Mouse (Mus musculus) testis, adult 2 months (tissue): ENCODE measurements around the gene Rnasek. TPM values are rescaled to one million over a fixed set of nuclear protein-coding genes. Genes with fewer than 3 reads are reported as not detected.
A peak's percentile ranks its signal among the peaks of the same experiment; 100 is the strongest.

Source experiments
- H3K27ac ChIP-seq: fragments of 200-500 bp; 2 replicates; pipeline ENCODE4 v1.5.1; 2012; ENCODE audit warnings: low read depth, low read length; ENCODE audit not compliant: control insufficient read depth, insufficient read depth
- H3K27me3 ChIP-seq: fragments of 200-500 bp; 2 replicates; pipeline ENCODE4 v1.6.1; 2012; ENCODE audit warnings: mild to moderate bottlenecking, low read length, moderate library complexity; ENCODE audit not compliant: control insufficient read depth, insufficient read depth
- H3K36me3 ChIP-seq: fragments of 200-500 bp; 2 replicates; pipeline ENCODE4 v1.6.1; 2012; ENCODE audit warnings: mild to moderate bottlenecking, low read length; ENCODE audit not compliant: control insufficient read depth, insufficient read depth
- H3K4me1 ChIP-seq: fragments of 200-500 bp; 2 replicates; pipeline ENCODE4 v1.6.1; 2012; ENCODE audit warnings: low read length; ENCODE audit not compliant: control insufficient read depth, insufficient read depth
- H3K4me3 ChIP-seq: fragments of 200-500 bp; 2 replicates; pipeline ENCODE4 v1.5.1; 2012; ENCODE audit warnings: low read depth, mild to moderate bottlenecking, low read length, moderate library complexity, mixed read lengths; ENCODE audit not compliant: control insufficient read depth
- CTCF ChIP-seq: fragments of 200-500 bp; IDR thresholded peaks from 2 replicates; pipeline ENCODE4 v1.5.1; 2012; ENCODE audit warnings: low read depth, mild to moderate bottlenecking, inconsistent platforms, low read length, moderate library complexity; ENCODE audit not compliant: control insufficient read depth, insufficient read depth, insufficient replicate concordance
- POLR2A ChIP-seq: fragments of 200-500 bp; IDR thresholded peaks from 2 replicates; pipeline ENCODE4 v1.6.1; 2012; ENCODE audit warnings: low read depth, mild to moderate bottlenecking, inconsistent platforms, low read length, moderate library complexity; ENCODE audit not compliant: control insufficient read depth
- polyA plus RNA-seq: library from polyadenylated mRNA; depleted of rRNA; stranded (reverse); fragments of >200 nt; gene quantifications from 2 replicates; pipeline ENCODE4 v1.2.3, GENCODE M21; 2012

The Rnasek gene
- polyA plus RNA-seq, 1 experiment, result 112 TPM

GRCm38 (mm10) chr11:70254337-70254736, 14.7 kb upstream of the Rnasek start:
- Histone ChIP-seq H3K4me3 (peak overlapping the region; percentile 25), H3K4me1 (peaks cover 24% of the 10 kb centered on the region), H3K27ac (no peak overlapping the region), H3K27me3 (no peaks in the 10 kb centered on the region; the same call in 1 of the 2 replicates), H3K36me3 (no peaks in the 10 kb centered on the region)
- TF ChIP-seq CTCF (no peak), POLR2A (no peak)

GRCm38 (mm10) chr11:70251853-70252252, 12.2 kb upstream of the Rnasek start:
- Histone ChIP-seq H3K4me1 (peaks cover 24% of the 10 kb centered on the region), H3K36me3 (no peaks in the 10 kb centered on the region), H3K27me3 (no peaks in the 10 kb centered on the region; the same call in 1 of the 2 replicates), H3K4me3 (no peak overlapping the region), H3K27ac (no peak overlapping the region)
- TF ChIP-seq CTCF (no peak), POLR2A (no peak)

GRCm38 (mm10) chr11:70250150-70250549, 10.5 kb upstream of the Rnasek start:
- Histone ChIP-seq H3K27me3 (no peaks in the 10 kb centered on the region; the same call in 1 of the 2 replicates), H3K27ac (no peak overlapping the region), H3K4me3 (no peak overlapping the region), H3K36me3 (no peaks in the 10 kb centered on the region), H3K4me1 (peaks cover 21% of the 10 kb centered on the region)
- TF ChIP-seq POLR2A (no peak), CTCF (no peak)

GRCm38 (mm10) chr11:70247136-70247845, 7.6 kb upstream of the Rnasek start:
- Histone ChIP-seq H3K27ac (no peak overlapping the region), H3K4me1 (peaks cover 1% of the 10 kb centered on the region), H3K4me3 (no peak overlapping the region), H3K27me3 (no peaks in the 10 kb centered on the region), H3K36me3 (no peaks in the 10 kb centered on the region)
- TF ChIP-seq CTCF, result no peak; the same call in 1 of the 2 replicates
- TF ChIP-seq POLR2A, result no peak

- H3K4me1 ChIP-seq, result no peaks in the 10 kb centered on the region; the same call in none of the 2 replicates
- no peak overlapping the region for H3K4me3 ChIP-seq
- no peaks in the 10 kb centered on the region for H3K27me3 ChIP-seq
- no peak overlapping the region for H3K27ac ChIP-seq
- TF ChIP-seq CTCF, result no peak
- TF ChIP-seq POLR2A, result peak; percentile 31; the same call in 1 of the 2 replicates
- no peaks in the 10 kb centered on the region for H3K36me3 ChIP-seq
These were observed 2.9 kb upstream of the Rnasek start for GRCm38 (mm10) chr11:70242591-70242990.

- Histone ChIP-seq H3K27me3 (no peaks in the 10 kb centered on the region), H3K27ac (peak overlapping the region; percentile 95), H3K4me3 (peak overlapping the region; percentile 90), H3K36me3 (no peaks in the 10 kb centered on the region), H3K4me1 (peaks cover 9% of the 10 kb centered on the region)
- TF ChIP-seq POLR2A (no peak), CTCF (no peak)
These were observed 826 bp downstream of the Rnasek start for GRCm38 (mm10) chr11:70238591-70239440.

- Histone ChIP-seq H3K36me3 (no peaks in the 10 kb centered on the region), H3K27me3 (no peaks in the 10 kb centered on the region), H3K4me1 (peaks cover 18% of the 10 kb centered on the region), H3K27ac (peak within 1 kb of the TSS; percentile 95), H3K4me3 (peak within 1 kb of the TSS; percentile 90)
- peak; percentile 89 for TF ChIP-seq POLR2A
- TF ChIP-seq CTCF, result peak; percentile 50; the same call in 1 of the 2 replicates
These were observed 2.0 kb downstream of the Rnasek start, which contains the start of gene 0610010K14Rik for GRCm38 (mm10) chr11:70237457-70238167. 0610010K14Rik (minus strand) TSS chr11:70237914.
